Mouse (Mus musculus): ENCODE data around the gene Vmn2r29. TPM values are rescaled to one million over a fixed set of nuclear protein-coding genes. Genes with fewer than 3 reads are reported as not detected.

Gene Vmn2r29
- not detected in 2 replicates for polyA plus RNA-seq (2012; rRNA removed; ENCODE audit: low replicate concordance)

DNA sequence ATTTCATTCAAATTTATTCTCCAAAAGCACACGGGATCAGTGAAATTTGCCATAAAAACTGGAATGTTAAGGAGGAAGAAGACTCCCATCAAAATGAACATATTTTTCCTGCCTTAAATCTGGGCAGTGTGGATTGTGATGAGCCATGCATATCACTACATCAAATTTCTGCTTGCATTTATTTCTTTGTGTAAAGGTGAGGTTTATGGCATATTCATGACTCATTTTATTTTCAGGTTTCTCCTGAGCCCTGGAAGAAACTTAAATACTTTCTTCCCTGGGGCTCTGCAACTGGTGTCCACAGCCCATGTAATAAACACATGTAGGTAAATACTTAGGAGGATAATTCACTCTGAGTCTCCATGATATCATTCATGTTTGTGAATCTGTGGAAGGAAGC, at the start of gene Vmn2r29:
Gene Vmn2r29, minus strand, starts transcription at position 101 of the 400 bp plus-strand sequence.

DNA sequence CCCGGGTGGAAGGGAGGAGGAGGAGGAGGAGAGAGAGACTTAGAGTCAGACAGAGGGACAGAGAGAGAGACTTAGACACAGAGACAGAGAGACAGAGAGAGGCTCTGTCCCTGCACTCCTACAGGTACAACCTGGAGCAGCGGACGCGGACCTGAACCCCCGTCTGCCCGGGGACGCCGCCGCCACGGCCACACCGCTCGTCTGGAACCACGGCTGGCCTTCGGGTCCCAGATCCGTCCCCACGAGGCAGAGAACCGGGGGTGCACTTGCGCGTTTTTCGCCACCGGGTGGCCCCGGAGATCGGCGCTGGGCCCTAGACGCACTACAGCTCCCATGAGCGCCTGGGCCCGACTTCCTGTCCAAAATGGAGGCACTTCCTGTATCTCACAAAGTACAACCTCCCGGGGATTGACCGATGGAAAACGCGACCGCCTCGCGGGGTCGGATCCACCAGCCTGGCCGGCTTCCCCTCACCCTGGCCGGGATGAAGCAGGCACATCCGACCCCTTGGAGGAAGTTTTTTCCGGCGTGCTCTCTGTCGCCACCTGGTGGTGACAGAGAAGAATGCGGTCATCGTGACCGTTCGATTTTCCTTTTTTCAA, 30.9 kb upstream of the Vmn2r29 start, which contains the start of gene Gm45844:
Gene Gm45844, minus strand, starts transcription at position 324 of the 602 bp plus-strand sequence.

DNA sequence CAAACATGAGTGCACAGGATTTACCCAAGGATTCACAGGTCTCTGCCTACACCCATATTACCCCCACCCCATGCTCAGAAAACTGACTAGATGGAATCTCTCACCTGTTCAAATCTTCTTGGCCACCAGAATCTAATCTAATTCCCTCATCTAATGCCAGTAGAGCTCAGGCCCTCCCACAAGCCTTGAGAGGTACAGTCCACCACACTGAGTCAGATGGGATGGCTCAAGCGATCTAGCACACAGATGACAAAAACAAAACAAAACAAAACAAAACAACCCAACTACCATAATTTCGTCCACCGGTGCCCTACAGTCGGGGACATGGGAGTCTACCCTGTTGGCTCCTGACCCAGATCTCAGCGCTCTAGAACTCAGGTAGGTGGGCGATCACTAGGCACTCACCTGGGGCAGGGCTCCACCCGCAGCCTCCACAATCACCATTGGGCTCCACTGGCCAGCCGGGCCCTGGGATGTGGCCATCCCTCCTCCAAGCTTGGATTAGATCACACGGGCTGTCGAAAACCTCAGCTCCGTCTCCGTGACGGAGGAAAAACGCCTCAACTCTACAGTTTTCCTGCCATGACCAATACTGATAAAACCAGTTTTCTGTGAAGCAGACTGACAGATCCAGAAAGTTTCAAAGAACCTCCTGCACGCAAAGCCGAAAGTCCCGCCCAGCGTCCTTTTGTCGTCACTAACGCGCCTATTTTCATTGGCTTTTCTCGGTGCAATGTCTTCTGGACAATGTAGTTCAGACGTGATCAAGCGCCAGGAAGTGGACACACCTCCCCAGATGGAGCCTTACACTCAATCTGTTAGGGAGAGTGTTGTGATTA, 37.6 kb downstream of the Vmn2r29 start, which contains the start of gene Zfp772:
Gene Zfp772, minus strand, starts transcription at position 686 of the 839 bp plus-strand sequence.

Other genes with a start within 250 kb of the Vmn2r29 start
- 3.4 and 3.8 TPM in 2 replicates for gene Zfp954, start 125.8 kb downstream of the Vmn2r29 start, polyA plus RNA-seq (2012; rRNA removed; ENCODE audit: low replicate concordance)
- gene Zfp773, start 110.6 kb downstream of the Vmn2r29 start, polyA plus RNA-seq (2012; rRNA removed; ENCODE audit: low replicate concordance) = 0.06 TPM in 2 replicates
- gene Zfp418, start 76.0 kb downstream of the Vmn2r29 start, polyA plus RNA-seq (2012; rRNA removed; ENCODE audit: low replicate concordance) = 0.08 and 0.13 TPM in 2 replicates
- gene Zfp772, start 37.3 kb downstream of the Vmn2r29 start, polyA plus RNA-seq (2012; rRNA removed; ENCODE audit: low replicate concordance) = 0.17 and 0.32 TPM in 2 replicates
- 0.58 TPM in 1 of 2 replicates, not detected in the other for gene Gm45844, start 31.0 kb upstream of the Vmn2r29 start, polyA plus RNA-seq (2012; rRNA removed; ENCODE audit: low replicate concordance)
- 8.8 and 17.5 TPM in 2 replicates for gene Clcn4, start 53.5 kb upstream of the Vmn2r29 start, polyA plus RNA-seq (2012; rRNA removed; ENCODE audit: low replicate concordance)
- not detected in 2 replicates for gene Vmn2r30, start 90.3 kb upstream of the Vmn2r29 start, polyA plus RNA-seq (2012; rRNA removed; ENCODE audit: low replicate concordance)
- not detected in 2 replicates for gene Gm45783, start 127.2 kb upstream of the Vmn2r29 start, polyA plus RNA-seq (2012; rRNA removed; ENCODE audit: low replicate concordance)
- gene Vmn2r31, start 152.4 kb upstream of the Vmn2r29 start, polyA plus RNA-seq (2012; rRNA removed; ENCODE audit: low replicate concordance) = not detected in 2 replicates
- not detected in 2 replicates for gene Vmn2r32, start 232.7 kb upstream of the Vmn2r29 start, polyA plus RNA-seq (2012; rRNA removed; ENCODE audit: low replicate concordance)